Mouse (Mus musculus): ENCODE data around the gene Rpusd3. TPM values are rescaled to one million over a fixed set of nuclear protein-coding genes. Genes with fewer than 3 reads are reported as not detected.

Rpusd3 gene
- total RNA-seq (2021), result 10 to 100 TPM; 31.1 to 32.4 TPM

- peak; percentile 97 to 98 for DNase-seq
These were observed at the start of gene Rpusd3 for GRCm38 (mm10) chr6:113419199-113419587. TSS of gene Rpusd3 (minus strand) at chr6:113419340.

GRCm38 (mm10) chr6:113468512-113468911 is 49.4 kb upstream of the Rpusd3 start:
- DNase-seq, result no peak

- DNase-seq, result no peak
These were observed 46.5 kb upstream of the Rpusd3 start for GRCm38 (mm10) chr6:113465602-113466001.

- no peak for DNase-seq
These were observed 44.9 kb upstream of the Rpusd3 start for GRCm38 (mm10) chr6:113464040-113464439.

GRCm38 (mm10) chr6:113458635-113459034 is 39.5 kb upstream of the Rpusd3 start:
- DNase-seq, result no peak

- DNase-seq, result no peak
These were observed 38.9 kb upstream of the Rpusd3 start, which contains the start of gene Il17re for GRCm38 (mm10) chr6:113457952-113458534. TSS of gene Il17re (plus strand) at chr6:113458484.

- DNase-seq, result no peak
These were observed 35.9 kb upstream of the Rpusd3 start for GRCm38 (mm10) chr6:113455007-113455406.

GRCm38 (mm10) chr6:113451839-113452238 is 32.7 kb upstream of the Rpusd3 start:
- no peak for DNase-seq

GRCm38 (mm10) chr6:113447639-113448038 is 28.5 kb upstream of the Rpusd3 start:
- DNase-seq, result no peak

GRCm38 (mm10) chr6:113444207-113444965 is 25.2 kb upstream of the Rpusd3 start:
- no peak for DNase-seq

GRCm38 (mm10) chr6:113443091-113443490 is 24.0 kb upstream of the Rpusd3 start:
- no peak for DNase-seq

- peak; percentile 89 to 94 for DNase-seq
These were observed 23.4 kb upstream of the Rpusd3 start, which contains the start of gene Jagn1 for GRCm38 (mm10) chr6:113442442-113443090. TSS of gene Jagn1 (plus strand) at chr6:113442569.

- no peak for DNase-seq
These were observed 22.9 kb upstream of the Rpusd3 start for GRCm38 (mm10) chr6:113442087-113442441.

- peak in 1 of 2 experiments; percentile 57 for DNase-seq
These were observed 22.1 kb upstream of the Rpusd3 start for GRCm38 (mm10) chr6:113441147-113441680.

- DNase-seq, result no peak
These were observed 21.5 kb upstream of the Rpusd3 start for GRCm38 (mm10) chr6:113440686-113441085.

- DNase-seq, result no peak
These were observed 19.7 kb upstream of the Rpusd3 start for GRCm38 (mm10) chr6:113438721-113439430.

- no peak for DNase-seq
These were observed 18.0 kb upstream of the Rpusd3 start for GRCm38 (mm10) chr6:113437135-113437534.

- no peak for DNase-seq
These were observed 16.6 kb upstream of the Rpusd3 start, which contains the start of gene Cidec for GRCm38 (mm10) chr6:113435664-113436205. TSS of gene Cidec (minus strand) at chr6:113435760.

GRCm38 (mm10) chr6:113434691-113435090 is 15.6 kb upstream of the Rpusd3 start:
- DNase-seq, result no peak

- no peak for DNase-seq
These were observed 14.5 kb upstream of the Rpusd3 start for GRCm38 (mm10) chr6:113433661-113434060.

GRCm38 (mm10) chr6:113431801-113432200 is 12.7 kb upstream of the Rpusd3 start:
- DNase-seq, result no peak

GRCm38 (mm10) chr6:113430846-113431245 is 11.7 kb upstream of the Rpusd3 start:
- DNase-seq, result no peak

Measured in layer of hippocampus, postnatal 36 days (tissue).